Mouse (Mus musculus) heart, postnatal 0 days (tissue): ENCODE results near the gene Epha8.

Experiments used
- CTCF ChIP-seq: IDR thresholded peaks from 2 replicates; pipeline ENCODE4 v1.5.1; 2016; ENCODE audit warnings: antibody characterized with exemption, control low read depth, low read depth
- EP300 ChIP-seq: IDR thresholded peaks from 2 replicates; pipeline ENCODE4 v1.6.1; 2016; ENCODE audit warnings: antibody characterized with exemption, low read depth

GRCm38 (mm10) chr4:136966493-136967390, 10.1 kb upstream of the Epha8 start:
- TF ChIP-seq CTCF = no peak
- TF ChIP-seq EP300 = no peak
